Mouse (Mus musculus) CH12.LX (cell line): ENCODE measurements at regions not wholly inside any gene's neighbourhood (a gene's known extent, or its start where the extent isn't known, plus 50 kb on each side); places are given as distances from the start of the nearest gene placed in this dataset.

Experiments used
- CTCF ChIP-seq, 2 experiments: IDR thresholded peaks in 1 of 2; conservative IDR thresholded peaks in 1 of 2; 2 replicates each; pipeline ENCODE4 v1.5.1; 2011 to 2012; ENCODE audit warnings: low read depth in 2 of 2, low read length in 2 of 2, improper control_type of control experiment in 1 of 2, inconsistent platforms in 1 of 2, mild to moderate bottlenecking in 1 of 2, moderate library complexity in 1 of 2
- EP300 ChIP-seq: IDR thresholded peaks from 2 replicates; pipeline ENCODE4 v1.6.1; 2011; ENCODE audit warnings: low read length, improper control_type of control experiment
- HCFC1 ChIP-seq: IDR thresholded peaks from 2 replicates; pipeline ENCODE4 v1.6.1; 2012; ENCODE audit warnings: low read depth, mild to moderate bottlenecking, inconsistent platforms, low read length, improper control_type of control experiment
- JUND ChIP-seq: conservative IDR thresholded peaks from 2 replicates; pipeline ENCODE4 v1.6.1; 2011; ENCODE audit warnings: low read depth, low read length, improper control_type of control experiment
- MEF2A ChIP-seq: IDR thresholded peaks from 2 replicates; pipeline ENCODE4 v1.6.1; 2014; ENCODE audit warnings: low read depth, mild to moderate bottlenecking, inconsistent platforms, low read length, improper control_type of control experiment, borderline replicate concordance
- PAX5 ChIP-seq: IDR thresholded peaks from 2 replicates; pipeline ENCODE4 v1.6.1; 2012; ENCODE audit warnings: low read length, inconsistent platforms, mixed read lengths
- POLR2A ChIP-seq: IDR thresholded peaks from 2 replicates; pipeline ENCODE4 v1.6.1; 2011; ENCODE audit warnings: low read depth, mild to moderate bottlenecking, improper control_type of control experiment, low read length
- TBP ChIP-seq: conservative IDR thresholded peaks from 2 replicates; pipeline ENCODE4 v1.6.1; 2011; ENCODE audit warnings: low read depth, low read length, improper control_type of control experiment
- ZC3H11A ChIP-seq: IDR thresholded peaks from 2 replicates; pipeline ENCODE4 v1.6.1; 2012; ENCODE audit warnings: low read depth, mild to moderate bottlenecking, inconsistent platforms, low read length, improper control_type of control experiment

DNA sequence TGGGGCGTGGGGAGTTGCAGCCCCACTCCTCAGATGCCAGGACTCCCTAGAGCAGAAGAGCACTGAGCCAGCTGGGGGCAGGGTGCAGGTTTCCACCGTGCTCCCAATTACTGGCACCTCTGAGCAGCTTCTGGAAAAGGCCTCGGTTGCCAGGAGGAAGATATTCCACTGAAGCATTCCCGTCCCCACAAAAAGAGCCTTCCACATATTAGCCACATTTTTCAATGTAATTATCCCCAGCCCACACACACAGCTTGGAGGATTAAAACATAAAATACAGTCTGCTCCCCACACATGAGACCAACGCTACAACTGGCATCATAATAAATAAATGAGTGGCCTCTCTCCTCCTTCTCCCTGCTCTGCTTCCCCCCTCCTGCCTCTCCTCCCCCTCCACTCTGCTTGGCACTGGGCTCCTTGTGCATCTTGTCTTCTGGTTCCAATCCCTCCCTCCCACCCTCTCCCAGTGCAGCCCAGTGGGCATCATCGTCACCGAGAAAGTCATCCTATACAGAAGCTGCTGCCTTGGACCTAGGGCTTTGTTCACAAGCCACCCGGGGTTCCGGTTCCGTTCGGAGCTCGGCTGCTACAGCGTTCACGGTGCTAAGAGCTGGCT lies 331.3 kb upstream of the Zmiz1 start:
- TF ChIP-seq MEF2A, result no peak
- no peak for TF ChIP-seq CTCF (conservative IDR thresholded peaks at IDR 0.05 in 1 of 2, IDR thresholded peaks at IDR 0.05 in 1 of 2; ENCODE audit: low read depth in 2 of 2, low read length in 2 of 2)
- TF ChIP-seq JUND, result no peak
- TF ChIP-seq TBP, result no peak
- no peak for TF ChIP-seq HCFC1
- no peak for TF ChIP-seq EP300
- TF ChIP-seq PAX5, result no peak
- no peak for TF ChIP-seq POLR2A
- no peak for TF ChIP-seq ZC3H11A
